In the genomic region with DNA sequence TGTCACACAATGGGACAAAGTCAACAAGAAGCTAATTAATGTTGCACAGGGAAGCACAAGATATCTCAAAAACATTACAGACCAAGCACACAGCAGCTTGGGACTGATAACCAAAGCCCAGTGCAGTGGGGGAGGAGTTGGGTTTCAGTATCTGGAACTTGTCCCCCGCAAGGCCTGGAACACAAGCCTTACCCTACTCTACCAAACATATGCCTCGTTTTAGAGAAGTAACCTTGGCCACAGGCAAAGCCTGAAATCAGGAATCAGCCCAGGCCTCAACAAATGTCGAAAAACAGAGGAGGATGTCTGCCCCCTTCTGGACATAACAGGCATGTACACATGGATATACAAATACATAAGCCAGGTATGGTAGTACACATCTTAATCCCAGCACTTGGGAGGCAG, we compare ENCODE assay signal across 1 mouse cellular context.
TF ChIP-seq lines count a peak whose summit lies in the region.

No protein-coding gene starts in this region.

TF ChIP-seq in MEL, 35 proteins besides CTCF, POLR2A, EP300 and RAD21 (continued from another document):
- TF ChIP-seq SIN3A (IDR thresholded peaks at IDR 0.05; ENCODE audit: low read length) (peak; percentile 89), E2F4 (IDR thresholded peaks at IDR 0.05; ENCODE audit: borderline replicate concordance, low read depth, low read length) (no peak), TAL1 (IDR thresholded peaks at IDR 0.05; ENCODE audit: low read length) (peak; percentile 98), NELFE (IDR thresholded peaks at IDR 0.05; ENCODE audit: low read depth, low read length) (no peak), ETS1 (IDR thresholded peaks at IDR 0.05; ENCODE audit: low read depth, low read length) (peak; percentile 91), RCOR1 (IDR thresholded peaks at IDR 0.05; ENCODE audit: low read depth, low read length) (peak; percentile 92), ELF1 (IDR thresholded peaks at IDR 0.05; ENCODE audit: low read depth, low read length) (no peak), UBTF (IDR thresholded peaks at IDR 0.05; ENCODE audit: borderline replicate concordance, insufficient read depth, low read depth, low read length) (no peak), ZNF384 (IDR thresholded peaks at IDR 0.05; ENCODE audit: low read depth, low read length) (peak; percentile 52; the same call in 1 of the 2 replicates), POLR2AphosphoS5 (IDR thresholded peaks at IDR 0.05; ENCODE audit: borderline replicate concordance, low read depth, low read length) (no peak), MYB (IDR thresholded peaks at IDR 0.05; ENCODE audit: low read depth, low read length) (no peak), HCFC1 (IDR thresholded peaks at IDR 0.05; ENCODE audit: low read depth, low read length) (peak; percentile 55), ZKSCAN1 (IDR thresholded peaks at IDR 0.05; ENCODE audit: low read depth, low read length) (no peak), CHD1 (IDR thresholded peaks at IDR 0.05; ENCODE audit: low read depth, low read length) (no peak), MAFK (IDR thresholded peaks at IDR 0.05; ENCODE audit: borderline replicate concordance, low read depth, low read length) (peak; percentile 84; the same call in 1 of the 2 replicates), USF2 (IDR thresholded peaks at IDR 0.05; ENCODE audit: borderline replicate concordance in 1 of 2, insufficient read depth in 1 of 2, low read depth in 1 of 2, low read length in 2 of 2) (no peak), BHLHE40 (IDR thresholded peaks at IDR 0.05; ENCODE audit: borderline replicate concordance, low read depth, low read length) (peak; percentile 44; the same call in 1 of the 2 replicates), CHD2 (IDR thresholded peaks at IDR 0.05; ENCODE audit: low read length) (peak; percentile 78), SMC3 (IDR thresholded peaks at IDR 0.05; ENCODE audit: low read depth, low read length) (peak; percentile 49), MAX (IDR thresholded peaks at IDR 0.05; ENCODE audit: low read length) (peak; percentile 63), MXI1 (IDR thresholded peaks at IDR 0.05; ENCODE audit: low read depth, low read length) (peak; percentile 72), USF1 (IDR thresholded peaks at IDR 0.05; ENCODE audit: low read depth, low read length) (no peak)
